Mouse (Mus musculus): ENCODE results near the gene Spata18.

The Spata18 gene

DNA sequence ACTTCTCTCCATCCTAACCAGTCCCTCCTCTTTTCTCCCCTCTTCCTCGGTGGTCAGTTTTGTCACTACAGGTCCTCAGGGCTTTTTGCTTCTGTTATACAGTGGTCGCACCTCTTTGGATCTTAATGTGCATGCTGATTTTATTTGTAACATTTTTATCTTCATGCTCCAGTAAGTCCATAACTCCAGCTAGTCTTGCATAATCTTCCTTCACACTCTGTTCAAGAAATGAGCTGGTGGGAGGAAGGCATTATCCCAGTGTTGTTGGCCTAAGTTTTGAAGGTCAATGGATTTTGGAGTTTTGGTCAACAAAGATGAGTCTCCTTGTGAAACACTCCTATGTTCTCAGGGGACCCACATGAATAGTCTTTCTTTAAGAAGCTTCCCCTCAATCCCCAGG lies 16.7 kb downstream of the Spata18 start:
- no peak for DNase-seq

DNA sequence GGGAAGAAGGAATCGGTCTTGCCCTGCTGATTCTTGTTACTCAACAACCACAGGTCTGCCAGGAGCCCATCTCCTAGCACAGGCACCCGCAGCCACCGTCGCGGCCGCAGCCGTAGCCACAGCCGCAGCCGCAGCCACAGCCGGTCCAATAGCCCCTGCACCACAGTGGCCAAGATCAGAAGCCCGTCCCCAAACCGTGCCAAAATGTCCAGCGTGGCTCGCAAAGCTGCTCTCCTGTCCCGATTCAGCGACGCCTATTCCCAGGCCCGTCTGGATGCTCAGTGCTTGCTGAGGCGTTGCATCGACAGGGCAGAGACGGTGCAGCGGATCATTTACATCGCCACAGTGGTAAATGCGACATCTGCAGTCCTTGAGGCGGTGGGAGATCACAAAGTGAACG lies 18.2 kb downstream of the Spata18 start:
- DNase-seq, result no peak

DNA sequence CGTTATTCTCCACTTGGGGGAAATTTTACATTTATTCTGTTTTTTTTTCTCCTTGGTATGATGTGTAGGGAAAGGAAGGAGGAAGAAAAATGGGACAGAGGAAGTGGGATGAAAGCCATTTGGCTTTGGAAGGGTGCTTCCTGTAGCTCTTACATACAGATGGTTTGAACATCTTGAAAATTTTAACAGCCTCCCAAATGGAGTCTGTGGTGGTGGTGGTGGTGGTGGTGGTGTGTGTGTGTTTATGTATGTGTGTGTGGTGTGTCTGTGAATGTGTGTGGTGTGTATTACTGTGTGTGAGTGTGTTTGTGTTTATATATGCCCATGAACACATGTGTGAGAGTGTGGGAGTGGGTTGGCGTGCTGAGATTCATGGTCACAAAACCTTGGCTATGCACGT lies 24.4 kb downstream of the Spata18 start:
- DNase-seq, result no peak

DNA sequence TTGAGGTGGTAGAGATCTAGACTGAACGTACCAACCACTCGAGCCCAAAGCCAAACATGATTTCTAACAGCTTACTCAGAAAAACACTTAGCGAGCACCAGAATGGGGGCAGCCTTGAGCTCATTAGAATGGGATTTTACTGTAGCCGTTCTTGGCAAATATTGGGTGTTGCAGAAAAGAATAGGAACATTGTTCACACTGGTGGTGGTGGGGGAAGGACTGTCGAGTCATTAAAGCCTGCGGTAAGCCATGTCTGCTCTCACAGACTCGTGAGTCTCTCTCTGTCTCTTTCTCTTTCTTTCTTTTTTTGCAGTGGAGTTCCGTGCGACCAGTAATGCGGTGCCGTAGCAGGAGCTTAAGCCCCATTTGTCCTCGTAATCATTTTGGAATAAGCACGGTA lies 25.4 kb downstream of the Spata18 start:
- no peak for DNase-seq

DNA sequence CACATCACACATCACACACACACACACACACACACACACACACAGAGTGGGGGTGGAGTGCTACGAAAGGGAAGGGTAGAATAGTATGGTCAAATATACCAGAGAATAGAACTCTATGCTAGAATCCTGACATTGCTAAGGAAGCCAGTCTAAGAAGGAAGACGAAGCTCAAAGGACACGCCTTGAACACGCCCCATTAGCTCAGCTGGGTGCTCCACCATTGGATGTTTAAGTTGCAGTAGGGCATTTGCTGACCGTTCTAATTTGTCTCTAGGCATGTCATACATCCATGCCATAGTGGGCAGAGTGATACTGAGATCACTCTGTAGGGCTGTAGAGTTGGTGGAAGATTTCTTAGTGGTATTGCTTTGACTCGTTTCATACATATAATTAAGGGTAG lies 32.0 kb downstream of the Spata18 start:
- no peak for DNase-seq

DNA sequence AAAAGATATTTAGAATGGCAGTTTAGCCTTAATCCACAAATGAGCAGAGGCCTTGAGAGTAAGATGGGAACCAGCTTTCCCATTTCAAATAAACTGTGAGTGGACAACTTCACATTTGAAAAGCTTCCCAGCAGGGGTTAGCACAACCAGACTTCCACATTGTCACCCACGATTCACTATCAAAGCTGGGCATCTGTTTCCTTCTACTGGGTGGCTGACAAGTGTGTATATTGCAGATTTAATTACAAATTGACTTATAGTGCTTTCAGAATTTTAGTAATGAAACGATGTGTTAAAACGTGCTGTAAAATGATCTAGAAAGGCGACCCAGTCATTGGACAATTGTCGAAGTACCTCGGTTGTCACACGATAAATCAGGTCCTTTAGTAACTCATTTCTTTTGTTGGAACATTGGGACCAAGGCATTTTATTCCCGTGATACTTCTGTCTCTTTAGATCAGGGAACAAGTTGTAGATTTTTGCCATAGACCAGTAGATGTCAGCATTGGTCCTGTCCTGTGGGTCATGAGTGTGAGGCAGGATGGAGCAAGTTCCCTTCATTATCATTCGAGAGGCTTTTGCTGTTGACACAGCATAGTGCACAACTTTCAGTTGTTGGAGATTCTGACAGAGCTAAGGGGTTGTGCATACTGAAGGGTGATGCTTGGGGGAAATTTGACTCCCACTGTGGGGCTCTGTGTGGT lies 32.7 kb downstream of the Spata18 start:
- no peak for DNase-seq

DNA sequence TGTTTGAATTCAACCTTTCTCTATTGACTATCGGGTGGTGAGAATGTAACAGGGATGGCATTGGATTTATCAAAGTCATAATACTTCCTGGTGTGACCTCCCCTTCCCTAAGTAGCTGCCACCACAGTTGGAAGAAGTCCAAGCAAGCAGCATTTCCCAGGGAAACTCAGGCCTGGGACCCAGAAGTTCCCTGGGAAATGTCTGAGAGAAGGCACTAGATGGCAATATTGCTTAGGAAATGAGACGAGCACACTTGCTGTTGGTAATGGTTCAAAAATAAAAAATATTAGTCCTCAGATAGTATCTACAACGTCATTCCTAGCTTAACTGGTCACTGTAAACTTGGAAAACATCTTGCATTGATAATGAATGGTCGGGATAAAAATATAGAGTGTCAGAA lies 35.0 kb downstream of the Spata18 start:
- DNase-seq, result peak in 1 of 2 experiments; percentile 40

DNA sequence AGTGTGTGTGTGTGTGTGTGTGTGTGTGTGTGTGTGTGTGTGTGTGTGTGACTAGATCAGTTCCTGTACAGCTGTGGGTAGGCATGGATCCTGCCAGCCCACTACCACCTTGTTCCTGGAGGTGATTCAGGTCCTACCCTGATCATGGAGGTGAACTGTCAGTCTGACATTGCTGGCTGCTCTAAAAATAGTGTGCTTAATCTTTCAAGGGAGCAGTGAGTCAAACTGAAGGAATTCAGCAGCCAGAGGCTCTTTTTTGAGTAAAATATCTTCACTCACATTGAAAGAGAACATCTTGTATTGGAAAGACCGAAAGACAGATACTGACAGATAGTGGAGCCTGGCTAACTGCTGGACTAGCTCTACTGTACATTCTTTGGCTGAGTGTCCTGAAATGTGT lies 37.4 kb downstream of the Spata18 start:
- no peak for DNase-seq

DNA sequence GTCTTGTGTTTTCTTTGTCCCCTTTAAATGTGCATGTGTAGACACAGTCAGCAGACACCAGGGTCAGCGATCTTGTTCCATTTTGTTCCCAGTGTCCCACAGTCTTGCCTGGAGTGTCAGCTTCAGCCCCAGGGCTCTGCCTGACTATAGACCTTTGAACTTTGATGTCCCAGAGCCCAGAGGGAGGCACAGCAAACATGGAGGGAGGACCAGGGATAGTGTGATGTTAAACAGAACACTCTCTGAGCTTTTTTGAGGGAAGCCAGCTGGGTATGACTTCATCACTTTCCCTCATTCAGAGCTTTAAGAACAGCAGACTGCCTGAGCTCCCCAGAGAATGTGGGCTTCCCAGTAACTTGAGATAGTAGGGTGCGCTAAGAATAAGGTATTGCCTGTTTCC lies 39.0 kb downstream of the Spata18 start:
- no peak for DNase-seq

DNA sequence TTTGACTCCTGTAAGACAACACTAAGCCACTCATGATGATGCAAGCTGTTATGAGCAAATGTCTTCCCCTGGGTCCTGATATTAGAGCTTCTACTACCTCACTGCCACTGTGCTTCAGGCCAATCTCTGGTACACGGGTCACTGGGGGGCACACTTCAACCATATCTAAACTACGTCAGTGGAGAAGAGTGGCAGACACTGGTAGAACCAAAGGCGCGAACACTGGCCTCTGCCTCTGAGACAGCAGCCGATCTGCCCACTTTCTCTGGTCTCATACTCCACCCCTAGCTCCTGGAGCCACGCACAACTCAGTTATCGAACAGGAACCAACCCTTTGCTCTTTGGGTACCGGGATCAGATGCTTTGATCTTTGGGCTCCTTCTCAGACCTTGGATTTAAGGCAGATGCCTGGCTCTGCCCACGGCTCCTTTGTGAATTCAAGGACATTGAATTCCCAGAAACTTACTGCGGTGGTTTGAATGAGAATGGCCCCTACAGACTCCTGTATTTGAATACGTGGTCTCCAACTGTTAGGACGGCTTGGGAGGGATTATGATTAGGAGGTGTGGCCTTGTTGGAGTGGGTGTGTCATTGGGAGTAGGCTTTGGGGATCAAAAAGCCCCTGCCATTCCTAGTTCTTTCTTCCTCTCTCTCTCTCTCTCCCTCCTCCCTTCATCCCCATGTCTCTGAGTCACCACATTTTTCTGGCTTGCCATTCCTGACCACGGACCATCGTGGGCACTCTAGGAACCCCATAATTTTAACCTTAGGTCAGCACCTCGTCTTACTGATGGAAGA lies 40.7 kb downstream of the Spata18 start:
- no peak for DNase-seq

DNA sequence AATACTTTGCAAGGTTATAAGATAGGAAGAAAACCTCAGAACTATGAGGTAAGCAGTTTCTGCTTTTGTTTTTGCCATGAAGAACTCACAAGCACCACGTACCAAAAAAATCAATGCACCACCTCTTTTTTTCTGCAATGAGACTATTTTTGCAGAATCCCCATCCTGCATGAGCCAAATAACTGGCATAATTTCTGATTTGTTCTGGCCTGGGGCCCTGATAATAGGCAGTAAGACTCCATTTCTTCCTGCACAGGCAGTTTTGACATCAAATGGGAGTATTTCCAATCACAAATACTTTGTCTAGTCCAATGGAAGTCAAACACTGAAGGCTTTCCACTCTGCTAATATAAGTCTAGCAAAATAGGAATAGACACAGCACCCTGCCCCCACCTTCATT lies 42.6 kb downstream of the Spata18 start:
- DNase-seq, result no peak

DNA sequence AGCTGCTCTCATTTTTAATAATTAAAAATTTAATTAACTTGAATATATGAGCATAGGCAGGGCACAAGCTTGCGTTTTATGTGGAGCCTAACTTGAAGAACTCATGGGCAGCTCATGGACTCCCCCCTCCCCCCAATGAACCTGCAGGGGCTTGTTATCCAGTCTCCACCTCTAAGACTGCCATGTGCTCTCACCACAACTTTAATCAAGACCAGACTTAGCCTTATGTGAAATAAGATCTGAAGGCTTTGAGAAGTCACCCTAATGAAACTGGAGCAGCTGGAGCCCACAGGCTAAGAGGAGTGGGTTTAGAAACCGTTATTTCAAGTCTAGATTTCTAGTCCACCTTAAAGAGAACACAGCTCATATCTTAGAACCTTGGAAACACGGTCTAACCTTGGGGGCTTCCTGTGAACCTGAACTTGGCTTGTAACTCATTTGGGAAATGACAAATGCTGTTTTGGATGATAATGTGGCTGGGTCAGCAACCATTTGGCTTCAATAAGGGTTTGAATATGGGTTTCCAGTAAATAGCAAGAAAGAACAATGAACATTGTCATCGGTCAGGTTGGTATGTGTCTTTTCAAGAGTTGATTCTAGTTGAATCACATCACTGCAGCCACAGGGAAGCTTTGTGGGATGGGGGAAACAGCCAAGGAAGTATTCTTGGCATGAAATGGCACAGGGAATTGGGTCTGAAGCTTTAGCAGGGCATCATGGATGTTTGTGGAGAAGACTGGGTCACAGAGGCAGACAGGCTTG lies 43.3 kb downstream of the Spata18 start:
- no peak for DNase-seq

DNA sequence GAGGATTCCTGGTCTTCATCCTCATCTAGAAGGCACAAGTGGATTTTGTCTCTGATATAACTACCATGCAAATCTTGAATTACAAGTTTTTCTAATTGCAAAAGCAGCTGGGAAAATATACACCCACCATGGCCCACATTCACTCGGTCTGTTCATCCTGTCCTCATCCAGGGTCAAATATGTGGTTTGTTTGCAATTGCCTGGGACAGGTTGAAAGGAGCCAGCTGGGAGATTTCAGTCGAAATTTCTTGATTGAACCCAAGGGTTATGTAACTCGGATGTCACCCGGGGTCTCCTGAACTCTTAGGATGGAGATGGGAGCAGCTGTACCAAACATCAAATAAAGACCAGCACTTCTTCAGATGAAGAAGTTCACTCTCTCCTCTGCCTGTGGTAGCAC lies 46.5 kb downstream of the Spata18 start:
- DNase-seq, result no peak

DNA sequence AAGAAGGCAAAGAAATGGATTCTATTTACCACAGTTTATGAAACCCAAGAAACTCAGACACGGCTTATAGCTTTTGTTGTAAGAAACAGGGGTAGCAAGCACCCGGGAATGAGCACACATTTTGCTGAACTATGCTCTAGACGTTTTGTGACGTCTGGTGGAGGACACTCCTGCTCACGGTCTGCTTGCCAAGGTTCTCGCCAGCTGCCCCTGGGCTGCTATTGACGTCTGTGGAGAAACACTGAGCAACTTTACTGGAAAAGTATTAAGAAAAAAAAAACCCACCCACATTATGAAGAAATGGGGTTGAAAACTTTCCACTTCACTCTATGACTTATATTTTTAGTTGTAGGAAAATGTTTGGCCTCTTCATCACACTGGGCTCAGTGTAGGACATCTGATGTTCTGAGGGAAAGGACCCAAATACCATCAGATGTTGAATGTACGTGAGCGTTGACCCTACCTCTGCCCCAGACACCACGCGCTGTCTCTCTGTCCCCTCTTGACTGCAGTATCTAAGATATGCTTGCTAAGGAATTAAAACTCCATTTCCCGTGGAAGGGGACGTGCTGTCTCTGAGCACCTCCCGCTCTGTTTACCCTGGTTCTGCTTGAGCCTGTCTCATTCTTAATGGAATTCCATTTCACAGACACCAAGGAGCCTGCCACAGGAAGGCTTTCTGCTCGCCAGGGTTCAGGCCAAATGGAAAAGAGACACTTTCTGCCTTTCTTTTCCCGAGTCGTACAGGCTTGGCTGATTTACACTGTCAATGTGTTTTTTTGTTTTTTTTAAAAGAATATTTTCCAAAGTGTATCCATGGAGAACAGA lies 50.1 kb downstream of the Spata18 start:
- peak; percentile 29 to 77 for DNase-seq

DNA sequence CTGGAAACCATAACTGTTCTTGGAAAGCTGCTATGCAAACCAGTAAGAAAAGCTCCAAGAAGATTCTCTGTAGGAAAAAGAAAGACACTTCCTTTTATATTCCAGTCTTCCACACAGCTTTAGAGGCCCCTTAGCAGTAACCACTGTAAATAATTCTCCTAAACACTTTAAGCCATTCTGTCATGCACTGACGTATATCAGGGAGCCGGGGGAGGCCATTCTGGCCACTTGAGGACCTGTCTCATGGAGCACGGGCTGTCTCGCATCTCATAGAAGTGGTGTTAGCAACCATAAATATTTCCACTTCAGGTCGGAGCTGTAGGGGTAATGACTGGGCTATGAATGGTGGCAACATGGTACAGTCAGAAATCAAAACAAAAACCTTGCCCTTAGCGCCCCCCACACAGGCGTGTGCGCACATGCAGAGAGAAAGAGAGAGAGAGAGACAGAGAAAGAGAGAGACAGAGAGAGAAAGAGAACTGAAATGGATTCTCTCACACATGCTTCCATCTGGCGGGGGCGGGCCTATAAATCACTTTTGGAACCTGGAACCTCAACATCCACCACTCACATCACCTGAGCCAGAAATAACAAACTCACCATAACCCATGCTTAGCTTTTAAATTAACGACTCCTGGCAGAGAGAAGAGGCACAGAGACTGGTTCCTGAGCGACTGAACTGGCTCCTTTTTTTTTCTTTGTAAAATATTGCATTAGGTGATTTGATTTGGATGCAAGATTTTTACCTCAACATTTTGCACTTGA lies 50.9 kb downstream of the Spata18 start:
- no peak for DNase-seq

DNA sequence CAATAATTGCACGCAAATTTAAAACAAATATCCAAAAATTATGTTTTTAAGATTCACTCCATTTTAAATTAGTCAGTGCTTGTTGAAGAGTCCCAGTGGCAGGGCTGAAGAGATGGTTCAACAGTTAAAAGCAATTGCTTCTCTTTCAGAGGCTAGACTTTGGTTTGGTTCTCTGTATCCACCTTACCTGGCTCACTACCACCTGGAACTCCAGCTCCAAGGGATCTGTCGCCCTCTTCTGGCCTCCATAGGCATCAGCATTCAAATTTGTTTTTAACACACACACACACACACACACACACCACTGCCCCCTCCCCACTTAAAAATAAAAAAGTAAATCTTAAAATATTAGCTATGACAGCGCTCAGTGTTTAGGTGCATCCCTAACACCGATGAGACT lies 51.9 kb downstream of the Spata18 start:
- no peak for DNase-seq

DNA sequence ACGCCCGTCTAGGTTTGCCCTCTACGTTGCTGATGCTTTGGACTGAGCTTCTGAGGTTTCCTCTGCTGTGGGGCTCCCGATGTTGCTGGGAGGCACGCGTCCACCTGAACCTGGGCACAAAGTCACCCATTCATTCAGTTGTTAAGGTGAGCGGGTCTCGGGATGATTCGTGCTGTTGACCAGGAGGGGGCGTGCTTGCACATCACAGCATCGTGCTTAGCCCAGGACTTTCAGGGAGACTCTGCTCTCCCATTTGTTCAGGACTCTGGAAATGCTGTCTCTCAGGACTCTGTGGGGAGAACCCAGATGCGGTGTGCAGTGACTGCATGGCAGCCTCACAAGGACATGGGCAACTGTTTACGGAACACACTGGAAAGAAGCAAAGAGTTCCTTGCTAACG lies 53.1 kb downstream of the Spata18 start:
- DNase-seq, result no peak

DNA sequence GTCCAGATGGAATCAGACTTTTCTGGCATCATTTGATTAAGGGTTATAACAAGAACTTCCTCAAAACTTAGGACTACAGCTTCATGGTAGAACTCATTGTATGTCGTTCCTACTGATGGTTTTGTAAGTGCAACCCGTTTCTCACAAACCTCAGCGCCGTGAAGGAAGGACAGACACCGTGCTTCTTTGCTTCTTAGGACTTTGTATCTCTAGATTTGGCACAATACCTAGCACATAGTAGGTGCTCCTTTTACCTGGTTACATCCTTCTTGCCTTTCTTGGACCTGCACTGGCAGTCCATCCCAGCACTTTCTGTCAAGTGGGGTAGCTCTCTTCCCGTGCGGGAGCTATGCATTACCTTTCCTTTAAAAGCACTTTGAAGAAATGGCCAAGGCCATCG lies 53.6 kb downstream of the Spata18 start:
- no peak for DNase-seq

DNA sequence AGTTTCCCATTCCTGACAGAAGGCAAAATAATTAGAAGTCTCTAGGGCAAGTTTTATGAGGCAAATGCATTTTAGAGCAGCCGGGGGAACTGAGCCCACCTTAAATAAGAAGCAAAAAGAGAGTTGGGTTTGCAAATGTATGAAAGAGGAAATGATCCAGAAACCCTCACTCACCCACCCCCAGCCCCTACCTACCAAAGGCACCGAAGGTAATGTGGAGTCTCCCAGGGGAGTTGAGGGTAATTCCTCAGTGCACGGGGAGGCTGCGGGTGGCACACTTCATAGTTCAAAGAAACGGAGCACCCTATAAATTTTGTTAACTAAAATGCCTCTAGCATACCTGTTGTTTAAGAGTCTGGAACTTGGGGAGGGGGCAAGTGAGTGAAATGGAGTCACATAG lies 54.1 kb downstream of the Spata18 start:
- no peak for DNase-seq

DNA sequence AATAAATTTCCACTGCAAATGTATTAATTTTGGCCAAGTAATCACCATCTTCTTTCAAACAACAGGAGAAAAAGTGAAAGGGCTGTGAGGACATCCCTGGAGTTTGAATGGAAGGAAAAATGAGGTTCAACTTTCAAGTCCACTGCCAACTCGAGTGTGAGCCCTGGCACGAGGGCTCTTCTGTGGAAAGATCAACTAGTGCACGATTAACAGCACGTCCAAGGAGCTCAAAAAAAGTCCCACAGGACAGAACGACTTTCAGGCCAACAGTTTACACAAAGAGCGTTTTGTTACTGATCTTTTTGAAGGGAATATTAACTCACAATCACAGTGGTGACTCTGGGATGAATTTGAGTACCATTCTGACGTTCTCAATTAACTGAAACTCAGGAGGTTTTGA lies 61.7 kb downstream of the Spata18 start:
- peak; percentile 51 to 75 for DNase-seq

DNA sequence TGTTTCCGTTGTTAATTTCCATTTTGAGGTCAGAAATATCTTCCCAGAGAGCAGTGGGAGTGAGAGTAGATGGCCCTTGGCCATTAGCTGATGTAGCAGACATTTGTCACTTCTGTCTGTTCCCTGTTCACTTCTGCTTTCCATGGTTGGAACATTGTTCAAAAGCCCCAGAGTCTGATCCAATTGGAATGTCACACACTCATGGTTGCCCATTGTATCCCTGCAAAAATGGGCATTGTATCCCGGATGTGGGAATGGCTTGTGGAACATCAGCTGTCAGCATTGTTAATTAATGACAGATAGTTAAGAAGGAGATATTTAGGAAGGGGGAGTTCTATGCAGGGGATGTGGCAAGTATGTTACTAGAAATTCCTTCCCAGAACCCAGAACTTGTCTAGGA lies 65.8 kb downstream of the Spata18 start:
- no peak for DNase-seq

DNA sequence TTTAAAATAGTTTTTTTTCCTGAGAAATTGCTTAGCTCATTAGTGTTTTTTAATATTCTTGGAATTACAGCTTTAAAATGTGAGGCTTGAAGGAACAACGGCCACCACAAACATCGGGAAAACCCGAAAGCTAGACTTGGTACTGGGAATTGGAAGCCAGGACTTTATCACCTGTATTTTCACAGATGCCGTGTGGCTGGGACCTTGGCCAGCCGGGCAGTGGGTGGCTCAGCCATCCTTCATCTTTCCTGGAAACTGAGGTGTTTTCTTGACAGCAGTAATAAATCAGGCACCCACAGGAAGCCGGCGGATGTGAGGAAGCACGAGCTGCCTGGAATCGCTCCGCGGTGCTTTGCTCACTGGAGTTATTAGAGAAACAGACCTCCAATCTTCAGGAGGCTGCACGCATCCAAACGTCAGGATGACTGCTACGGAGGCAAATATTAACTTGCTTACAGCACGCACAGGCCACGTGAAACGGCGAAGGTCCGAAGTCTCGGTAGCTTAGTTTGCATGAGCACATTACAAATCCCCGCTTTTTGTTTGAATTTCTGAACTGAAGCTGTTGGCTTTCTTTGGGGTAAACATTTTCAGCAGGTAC lies 70.6 kb downstream of the Spata18 start:
- DNase-seq, result no peak

Measured in lung, postnatal 4 days (tissue).